Mouse (Mus musculus): Measurements from ENCODE around the gene Amdhd1. TPM values are rescaled to one million over a fixed set of nuclear protein-coding genes. Genes with fewer than 3 reads are reported as not detected.
"Not testable (repeated sequence)": the region's sequence is repeated elsewhere in the genome, so short reads cannot be mapped to it uniquely, and the experiment has no call there.

Gene Amdhd1
- polyA plus RNA-seq, 1 experiment from 2014 or later, result 0.12 TPM

- Histone ChIP-seq H3K9me3 (ENCODE audit: control insufficient read depth, low read length) (no peaks in the 10 kb centered on the region), H3K27ac (ENCODE audit: low read depth, low read length) (no peak overlapping the region), H3K4me1 (ENCODE audit: control insufficient read depth, insufficient read depth, low read length) (no peaks in the 10 kb centered on the region), H3K9ac (ENCODE audit: low read length) (no peak overlapping the region), H3K27me3 (ENCODE audit: control insufficient read depth, insufficient read depth, low read length) (no peaks in the 10 kb centered on the region), H3K4me2 (ENCODE audit: low read depth) (no peak overlapping the region), H3K4me3 (ENCODE audit: low read depth, low read length) (no peak overlapping the region), H3K36me3 (ENCODE audit: control insufficient read depth, insufficient read depth, low read length) (no peaks in the 10 kb centered on the region)
- ATAC-seq (ENCODE audit: insufficient read depth, low FRiP score, low TSS enrichment), result no peak
- WGBS, result 92% methylated on average over 11 of the region's 11 CpGs
- DNase-seq (ENCODE audit: low spot score), result no peak
These were observed 28.2 kb upstream of the Amdhd1 start for GRCm38 (mm10) chr10:93567841-93568566.

- ATAC-seq (ENCODE audit: insufficient read depth, low FRiP score, low TSS enrichment) (no peak), DNase-seq (ENCODE audit: low spot score) (no peak)
- Histone ChIP-seq H3K4me1 (ENCODE audit: control insufficient read depth, insufficient read depth, low read length) (no peaks in the 10 kb centered on the region), H3K36me3 (ENCODE audit: control insufficient read depth, insufficient read depth, low read length) (no peaks in the 10 kb centered on the region), H3K9ac (ENCODE audit: low read length) (no peak overlapping the region), H3K27me3 (ENCODE audit: control insufficient read depth, insufficient read depth, low read length) (no peaks in the 10 kb centered on the region), H3K4me2 (ENCODE audit: low read depth) (no peak overlapping the region), H3K27ac (ENCODE audit: low read depth, low read length) (no peak overlapping the region), H3K4me3 (ENCODE audit: low read depth, low read length) (no peak overlapping the region), H3K9me3 (ENCODE audit: control insufficient read depth, low read length) (no peaks in the 10 kb centered on the region)
- 86% methylated on average over 10 of the region's 10 CpGs for WGBS
These were observed 27.2 kb upstream of the Amdhd1 start for GRCm38 (mm10) chr10:93567066-93567465.

- WGBS, result 90% methylated on average over 14 of the region's 14 CpGs
- H3K4me2 ChIP-seq (ENCODE audit: low read depth), result no peak overlapping the region
- no peak for ATAC-seq (ENCODE audit: insufficient read depth, low FRiP score, low TSS enrichment)
- no peak overlapping the region for H3K9ac ChIP-seq (ENCODE audit: low read length)
- no peaks in the 10 kb centered on the region for H3K9me3 ChIP-seq (ENCODE audit: control insufficient read depth, low read length)
- H3K36me3 ChIP-seq (ENCODE audit: control insufficient read depth, insufficient read depth, low read length), result no peaks in the 10 kb centered on the region
- no peak overlapping the region for H3K4me3 ChIP-seq (ENCODE audit: low read depth, low read length)
- H3K27ac ChIP-seq (ENCODE audit: low read depth, low read length), result no peak overlapping the region
- no peaks in the 10 kb centered on the region for H3K27me3 ChIP-seq (ENCODE audit: control insufficient read depth, insufficient read depth, low read length)
- H3K4me1 ChIP-seq (ENCODE audit: control insufficient read depth, insufficient read depth, low read length), result no peaks in the 10 kb centered on the region
- DNase-seq (ENCODE audit: low spot score), result no peak
These were observed 24.8 kb upstream of the Amdhd1 start for GRCm38 (mm10) chr10:93564518-93565090.

GRCm38 (mm10) chr10:93559786-93560185, 20.0 kb upstream of the Amdhd1 start:
- Histone ChIP-seq H3K4me1 (ENCODE audit: control insufficient read depth, insufficient read depth, low read length) (no peaks in the 10 kb centered on the region), H3K27ac (ENCODE audit: low read depth, low read length) (no peak overlapping the region), H3K9me3 (ENCODE audit: control insufficient read depth, low read length) (no peaks in the 10 kb centered on the region), H3K4me2 (ENCODE audit: low read depth) (no peak overlapping the region), H3K4me3 (ENCODE audit: low read depth, low read length) (no peak overlapping the region), H3K9ac (ENCODE audit: low read length) (no peak overlapping the region), H3K27me3 (ENCODE audit: control insufficient read depth, insufficient read depth, low read length) (no peaks in the 10 kb centered on the region), H3K36me3 (ENCODE audit: control insufficient read depth, insufficient read depth, low read length) (no peaks in the 10 kb centered on the region)
- no peak; the same call in 1 of the 2 replicates for ATAC-seq (ENCODE audit: insufficient read depth, low FRiP score, low TSS enrichment)
- WGBS, result 58% methylated on average over 9 of the region's 9 CpGs
- DNase-seq (ENCODE audit: low spot score), result no peak

- H3K36me3 ChIP-seq (ENCODE audit: control insufficient read depth, insufficient read depth, low read length); H3K9ac ChIP-seq (ENCODE audit: low read length); H3K4me3 ChIP-seq (ENCODE audit: low read depth, low read length); H3K27ac ChIP-seq (ENCODE audit: low read depth, low read length); H3K9me3 ChIP-seq (ENCODE audit: control insufficient read depth, low read length); H3K27me3 ChIP-seq (ENCODE audit: control insufficient read depth, insufficient read depth, low read length); H3K4me2 ChIP-seq (ENCODE audit: low read depth); H3K4me1 ChIP-seq (ENCODE audit: control insufficient read depth, insufficient read depth, low read length); DNase-seq (ENCODE audit: low spot score); ATAC-seq (ENCODE audit: insufficient read depth, low FRiP score, low TSS enrichment): not testable (repeated sequence)
- WGBS, result 80% methylated on average over 2 of the region's 2 CpGs
These were observed 18.1 kb upstream of the Amdhd1 start for GRCm38 (mm10) chr10:93557971-93558370.

GRCm38 (mm10) chr10:93552596-93552995, 12.8 kb upstream of the Amdhd1 start:
- WGBS, result 86% methylated on average over 8 of the region's 8 CpGs
- Histone ChIP-seq H3K27ac (ENCODE audit: low read depth, low read length) (no peak overlapping the region), H3K4me3 (ENCODE audit: low read depth, low read length) (no peak overlapping the region), H3K9ac (ENCODE audit: low read length) (no peak overlapping the region), H3K4me2 (ENCODE audit: low read depth) (no peak overlapping the region), H3K4me1 (ENCODE audit: control insufficient read depth, insufficient read depth, low read length) (no peaks in the 10 kb centered on the region), H3K9me3 (ENCODE audit: control insufficient read depth, low read length) (no peaks in the 10 kb centered on the region), H3K27me3 (ENCODE audit: control insufficient read depth, insufficient read depth, low read length) (no peaks in the 10 kb centered on the region), H3K36me3 (ENCODE audit: control insufficient read depth, insufficient read depth, low read length) (no peaks in the 10 kb centered on the region)
- DNase-seq (ENCODE audit: low spot score), result no peak
- ATAC-seq (ENCODE audit: insufficient read depth, low FRiP score, low TSS enrichment), result no peak

GRCm38 (mm10) chr10:93549821-93550220, 10.0 kb upstream of the Amdhd1 start:
- Histone ChIP-seq H3K27me3 (ENCODE audit: control insufficient read depth, insufficient read depth, low read length) (no peaks in the 10 kb centered on the region), H3K9ac (ENCODE audit: low read length) (no peak overlapping the region), H3K36me3 (ENCODE audit: control insufficient read depth, insufficient read depth, low read length) (no peaks in the 10 kb centered on the region), H3K4me3 (ENCODE audit: low read depth, low read length) (no peak overlapping the region), H3K27ac (ENCODE audit: low read depth, low read length) (no peak overlapping the region), H3K9me3 (ENCODE audit: control insufficient read depth, low read length) (no peaks in the 10 kb centered on the region), H3K4me2 (ENCODE audit: low read depth) (no peak overlapping the region), H3K4me1 (ENCODE audit: control insufficient read depth, insufficient read depth, low read length) (no peaks in the 10 kb centered on the region)
- WGBS, result 91% methylated on average over 10 of the region's 10 CpGs
- ATAC-seq (ENCODE audit: insufficient read depth, low FRiP score, low TSS enrichment) (no peak), DNase-seq (ENCODE audit: low spot score) (no peak)

- Histone ChIP-seq H3K9me3 (ENCODE audit: control insufficient read depth, low read length) (no peaks in the 10 kb centered on the region), H3K36me3 (ENCODE audit: control insufficient read depth, insufficient read depth, low read length) (no peaks in the 10 kb centered on the region), H3K27me3 (ENCODE audit: control insufficient read depth, insufficient read depth, low read length) (no peaks in the 10 kb centered on the region), H3K27ac (ENCODE audit: low read depth, low read length) (no peak overlapping the region), H3K4me3 (ENCODE audit: low read depth, low read length) (no peak overlapping the region), H3K9ac (ENCODE audit: low read length) (no peak overlapping the region), H3K4me1 (ENCODE audit: control insufficient read depth, insufficient read depth, low read length) (no peaks in the 10 kb centered on the region), H3K4me2 (ENCODE audit: low read depth) (no peak overlapping the region)
- no peak for ATAC-seq (ENCODE audit: insufficient read depth, low FRiP score, low TSS enrichment)
- peak; percentile 82 for DNase-seq (ENCODE audit: low spot score)
- 15% methylated on average over 7 of the region's 7 CpGs for WGBS
These were observed 9.2 kb upstream of the Amdhd1 start for GRCm38 (mm10) chr10:93548991-93549390.

GRCm38 (mm10) chr10:93547741-93548270, 8.0 kb upstream of the Amdhd1 start:
- DNase-seq (ENCODE audit: low spot score), result no peak
- Histone ChIP-seq H3K4me2 (ENCODE audit: low read depth) (no peak overlapping the region), H3K9ac (ENCODE audit: low read length) (no peak overlapping the region), H3K27me3 (ENCODE audit: control insufficient read depth, insufficient read depth, low read length) (no peaks in the 10 kb centered on the region), H3K4me1 (ENCODE audit: control insufficient read depth, insufficient read depth, low read length) (no peaks in the 10 kb centered on the region), H3K27ac (ENCODE audit: low read depth, low read length) (no peak overlapping the region), H3K9me3 (ENCODE audit: control insufficient read depth, low read length) (no peaks in the 10 kb centered on the region), H3K4me3 (ENCODE audit: low read depth, low read length) (no peak overlapping the region), H3K36me3 (ENCODE audit: control insufficient read depth, insufficient read depth, low read length) (no peaks in the 10 kb centered on the region)
- WGBS, result 88% methylated on average over 4 of the region's 4 CpGs
- no peak for ATAC-seq (ENCODE audit: insufficient read depth, low FRiP score, low TSS enrichment)

Measured in neural tube, embryonic 11.5 days (tissue).